8 mouse cellular contexts compared by ENCODE assay signal in genomic region chr11:46275302-46275701, GRCm38 (mm10). TPM values are rescaled to one million over a fixed set of nuclear protein-coding genes. Genes with fewer than 3 reads are reported as not detected.
DNase-seq lines count a peak whose midpoint lies in the region; ATAC-seq and TF ChIP-seq lines count a peak whose summit lies in the region.

No protein-coding gene starts in this region.

- peak; percentile 42; the same call in 1 of the 2 replicates for TF ChIP-seq CTCF in G1E (IDR thresholded peaks at IDR 0.05; ENCODE audit: low read depth, low read length)

- H3K4me2 ChIP-seq in forebrain, embryonic 15.5 days (replicated peaks) = no peak overlapping the region

- WGBS in forebrain, embryonic 15.5 days = 13% methylated on average over 6 of the region's 6 CpGs
- WGBS in hindbrain, embryonic 10.5 days = 12% methylated on average over 6 of the region's 6 CpGs

- no peak for ATAC-seq in G1E (ENCODE audit: extremely low read depth, insufficient number of reproducible peaks, low FRiP score, poor library complexity, severe bottlenecking)
- peak; percentile 74; the same call in 1 of the 2 replicates for ATAC-seq in cerebellum, adult (ENCODE audit: insufficient number of reproducible peaks, low FRiP score, low TSS enrichment)
- ATAC-seq in forebrain, embryonic 15.5 days (replicated peaks) = peak; percentile 85

- H3K4me1 ChIP-seq in G1E (ENCODE audit: insufficient read depth, low read depth, low read length) = peaks cover 3% of the 10 kb centered on the region
- H3K4me1 ChIP-seq in forebrain, embryonic 15.5 days = no peaks in the 10 kb centered on the region
- no peaks in the 10 kb centered on the region for H3K4me1 ChIP-seq in hindbrain, embryonic 10.5 days (replicated peaks)

- peak; percentile 26 for DNase-seq in G1E (ENCODE audit: low spot score)
- peak; percentile 78 for DNase-seq in hindbrain, embryonic 10.5 days (ENCODE audit: low spot score)
- peak; percentile 73 for DNase-seq in layer of hippocampus, adult 9-10 months (ENCODE audit: low spot score)
- peak; percentile 85 for DNase-seq in lung, postnatal 10 days
- DNase-seq in ovary, postnatal 36 days (ENCODE audit: low spot score) = peak; percentile 67
- DNase-seq in thymus, postnatal 10 days (ENCODE audit: low spot score in 2 of 2) = peak; percentile 85 to 95

- H3K36me3 ChIP-seq in G1E (replicated peaks) = peaks cover 3% of the 10 kb centered on the region
- H3K36me3 ChIP-seq in forebrain, embryonic 15.5 days = peaks cover 83% of the 10 kb centered on the region
- peaks cover 87% of the 10 kb centered on the region for H3K36me3 ChIP-seq in hindbrain, embryonic 10.5 days

- no peak overlapping the region for H3K27ac ChIP-seq in forebrain, embryonic 15.5 days (replicated peaks)
- H3K27ac ChIP-seq in hindbrain, embryonic 10.5 days = no peak overlapping the region

- H3K9ac ChIP-seq in forebrain, embryonic 15.5 days (replicated peaks) = no peak overlapping the region

- no peaks in the 10 kb centered on the region for H3K9me3 ChIP-seq in G1E (replicated peaks)
- H3K9me3 ChIP-seq in forebrain, embryonic 15.5 days = no peaks in the 10 kb centered on the region
- no peaks in the 10 kb centered on the region for H3K9me3 ChIP-seq in hindbrain, embryonic 10.5 days

- no peak overlapping the region for H3K4me3 ChIP-seq in G1E (ENCODE audit: low read depth, low read length)
- H3K4me3 ChIP-seq in forebrain, embryonic 15.5 days = no peak overlapping the region
- H3K4me3 ChIP-seq in hindbrain, embryonic 10.5 days = no peak overlapping the region

- peaks cover 9% of the 10 kb centered on the region; the same call in 1 of the 2 replicates for H3K27me3 ChIP-seq in G1E (ENCODE audit: insufficient read depth, low read length)
- no peaks in the 10 kb centered on the region for H3K27me3 ChIP-seq in forebrain, embryonic 15.5 days
- no peaks in the 10 kb centered on the region for H3K27me3 ChIP-seq in hindbrain, embryonic 10.5 days (ENCODE audit: insufficient read depth, poor library complexity, severe bottlenecking)

RNA-seq across cellular contexts. Expression of gene Cyfip2, which starts 37.4 kb away (rescaled TPM):
- total RNA-seq in G1E (2014; fragmentation: Nextera tagmentation) (2.9 and 3.3 TPM in 2 replicates), G1E (2017) (2.4 and 2.6 TPM in 2 replicates)
- polyA plus RNA-seq in G1E (2012) = 1.2 and 1.3 TPM in 2 replicates
- 74.8 and 80.7 TPM in 2 replicates for polyA plus RNA-seq in forebrain, embryonic 15.5 days (2015; fragmentation: Nextera tagmentation; extraction: Ambion mirVana)
- polyA plus RNA-seq in hindbrain, embryonic 10.5 days (2016; fragmentation: Nextera tagmentation; extraction: Ambion mirVana) = 31.2 and 46.1 TPM in 2 replicates

RNA-seq across cellular contexts. Expression of gene Fndc9, which starts 40.0 kb away (rescaled TPM):
- not detected in 2 replicates for total RNA-seq in G1E (2014; fragmentation: Nextera tagmentation)
- total RNA-seq in G1E (2017) = 0.11 TPM in 1 of 2 replicates, not detected in the other
- not detected in 2 replicates for polyA plus RNA-seq in G1E (2012)
- polyA plus RNA-seq in forebrain, embryonic 15.5 days (2015; fragmentation: Nextera tagmentation; extraction: Ambion mirVana) = 3.5 and 3.9 TPM in 2 replicates
- 0.40 and 0.80 TPM in 2 replicates for polyA plus RNA-seq in hindbrain, embryonic 10.5 days (2016; fragmentation: Nextera tagmentation; extraction: Ambion mirVana)

Comparison
In these comparisons a context has a peak if more than half of its experiments do, and no peak if none do; other contexts are left out.
1. DNase-seq: peak in every context shown above with its lines; median percentile 90 in thymus, postnatal 10 days; 85 in lung, postnatal 10 days; 78 in hindbrain, embryonic 10.5 days; 73 in layer of hippocampus, adult 9-10 months; 67 in ovary, postnatal 36 days; 26 in G1E.
2. RNA of gene Cyfip2, which starts 37.4 kb away (polyA plus RNA-seq): 74.8 to 80.7 TPM in forebrain, embryonic 15.5 days and 31.2 to 46.1 TPM in hindbrain, embryonic 10.5 days; 1.2 to 1.3 TPM in G1E; every median in the first group is over 10 times any median in the second.